Mouse (Mus musculus) kidney, adult 2 months (tissue): ENCODE results near the gene Nol3. TPM values are rescaled to one million over a fixed set of nuclear protein-coding genes. Genes with fewer than 3 reads are reported as not detected.
"Not testable (repeated sequence)": the region's sequence is repeated elsewhere in the genome, so short reads cannot be mapped to it uniquely, and the experiment has no call there.

Experiments used
- DNase-seq: peaks from one replicate; pipeline ENCODE4 v3.0.0; 2021
- H3K27ac ChIP-seq: fragments of 200-500 bp; 2 replicates; pipeline ENCODE4 v1.5.1; 2012; ENCODE audit warnings: low read depth, low read length, control low read depth, inconsistent platforms; ENCODE audit not compliant: insufficient read depth
- H3K27me3 ChIP-seq: fragments of 200-500 bp; replicated peaks from 2 replicates; pipeline ENCODE4 v1.6.1; 2012; ENCODE audit warnings: mild to moderate bottlenecking, moderate library complexity, low read length, inconsistent platforms; ENCODE audit not compliant: control insufficient read depth, insufficient read depth
- H3K36me3 ChIP-seq: fragments of 200-500 bp; 2 replicates; pipeline ENCODE4 v1.6.1; 2012; ENCODE audit warnings: mild to moderate bottlenecking, moderate library complexity, low read length, inconsistent platforms; ENCODE audit not compliant: control insufficient read depth, insufficient read depth
- H3K4me1 ChIP-seq: fragments of 200-500 bp; 2 replicates; pipeline ENCODE4 v1.6.1; 2011; ENCODE audit warnings: low read length; ENCODE audit not compliant: control insufficient read depth, insufficient read depth
- H3K4me3 ChIP-seq: fragments of 200-500 bp; 2 replicates; pipeline ENCODE4 v1.5.1; 2011; ENCODE audit warnings: mild to moderate bottlenecking, low read depth, low read length, control low read depth; ENCODE audit not compliant: insufficient read depth
- CTCF ChIP-seq: fragments of 200-500 bp; conservative IDR thresholded peaks from 2 replicates; pipeline ENCODE4 v1.5.1; 2011; ENCODE audit warnings: low read depth, mild to moderate bottlenecking, control low read depth, low read length, moderate library complexity, mixed read lengths; ENCODE audit not compliant: insufficient read depth, insufficient read length
- POLR2A ChIP-seq: fragments of 200-500 bp; IDR thresholded peaks from one replicate; pipeline ENCODE4 v1.6.1; 2011; ENCODE audit warnings: low read depth, low read length, control low read depth
- WGBS: fragments of 180-500 bp; shearing (Covaris S2); methylation state at CpG from one replicate; pipeline ENCODE4 v1.1.7; 2018; 5-methylcytosine and 5-hydroxymethylcytosine counted together
- polyA plus RNA-seq: library from polyadenylated mRNA; depleted of rRNA; stranded (reverse); fragments of >200 nt; gene quantifications from 2 replicates; pipeline ENCODE4 v1.2.3, GENCODE M21; 2012; rRNA removed

Nol3 gene
- polyA plus RNA-seq = 4.8 and 5.6 TPM in 2 replicates

DNA sequence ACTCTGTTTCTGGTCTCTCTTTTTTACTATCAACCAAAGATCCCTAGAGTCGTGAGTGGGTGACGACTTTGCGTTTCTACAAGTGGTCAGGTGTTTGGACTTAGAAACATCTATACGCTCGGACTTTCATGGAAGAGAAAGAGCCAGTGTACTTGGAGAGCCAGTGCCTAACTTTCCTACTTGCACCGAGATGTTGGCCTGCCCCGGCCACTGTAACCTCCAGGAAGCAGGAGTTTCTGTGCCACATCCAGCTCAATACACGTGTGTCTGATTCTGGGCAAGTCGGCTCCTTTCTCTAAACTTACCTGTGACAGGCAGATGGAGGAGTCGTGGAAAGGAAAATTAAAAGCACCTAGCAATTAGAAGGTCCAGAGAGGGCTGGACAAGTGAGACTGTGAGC lies at the start of gene Nol3:
TSS of gene Nol3 (plus strand) at position 301 of the 400 bp plus-strand sequence.
- no peak within 1 kb of the TSS for H3K27ac ChIP-seq
- DNase-seq = no peak
- peak within 1 kb of the TSS; percentile 20 for H3K4me3 ChIP-seq
- no peaks in the 10 kb centered on the region; the same call in 1 of the 2 replicates for H3K4me1 ChIP-seq
- TF ChIP-seq CTCF (no peak), POLR2A (no peak)
- 8% methylated on average over 10 of the region's 10 CpGs for WGBS
- no peaks in the 10 kb centered on the region for H3K27me3 ChIP-seq
- no peaks in the 10 kb centered on the region for H3K36me3 ChIP-seq

DNA sequence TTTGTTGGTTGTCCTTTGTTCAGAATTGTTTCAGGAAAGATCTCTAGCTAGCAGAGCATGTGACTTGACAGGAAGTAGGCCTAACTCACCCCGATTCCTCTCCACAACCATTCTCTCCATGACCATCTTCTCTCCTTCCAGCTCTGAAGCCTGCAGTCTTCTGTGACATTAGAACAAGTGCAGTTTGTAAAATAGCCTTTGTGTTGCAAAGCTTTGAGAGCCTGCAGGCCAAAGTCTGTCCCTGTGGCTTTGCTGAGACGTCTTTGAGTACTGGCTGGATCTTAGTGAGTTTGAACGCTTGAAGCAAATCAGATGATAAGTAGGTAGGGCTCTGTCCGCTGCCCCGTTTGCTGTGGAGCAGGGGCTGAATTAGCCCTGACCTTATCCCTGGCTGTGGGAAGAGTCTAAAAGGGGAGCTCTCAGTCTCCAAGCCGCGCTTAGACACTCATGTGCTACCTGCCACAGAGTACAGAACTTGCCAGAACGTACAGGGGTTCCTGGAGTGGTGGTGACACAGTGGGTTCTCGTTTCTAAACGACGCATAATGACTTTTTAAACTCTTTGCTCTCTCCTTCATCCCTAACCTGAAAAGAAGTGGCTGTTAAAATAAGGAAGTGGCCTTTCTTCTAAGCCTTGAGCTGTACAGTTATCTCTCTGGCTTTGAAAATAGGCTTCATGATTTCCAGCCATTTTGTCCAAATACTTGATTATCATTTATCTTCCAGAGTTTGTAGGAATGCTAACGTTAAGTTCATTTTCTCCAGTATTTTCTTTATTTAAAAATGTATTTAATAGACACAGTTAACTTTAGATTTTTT lies 44.2 kb upstream of the Nol3 start:
- Histone ChIP-seq H3K27me3 (no peaks in the 10 kb centered on the region), H3K27ac (no peak overlapping the region), H3K36me3 (peaks cover 2% of the 10 kb centered on the region; the same call in 1 of the 2 replicates), H3K4me3 (no peak overlapping the region), H3K4me1 (peaks cover 3% of the 10 kb centered on the region; the same call in 1 of the 2 replicates)
- 80% methylated on average over 12 of the region's 12 CpGs for WGBS
- DNase-seq = no peak
- TF ChIP-seq POLR2A (no peak), CTCF (no peak)

DNA sequence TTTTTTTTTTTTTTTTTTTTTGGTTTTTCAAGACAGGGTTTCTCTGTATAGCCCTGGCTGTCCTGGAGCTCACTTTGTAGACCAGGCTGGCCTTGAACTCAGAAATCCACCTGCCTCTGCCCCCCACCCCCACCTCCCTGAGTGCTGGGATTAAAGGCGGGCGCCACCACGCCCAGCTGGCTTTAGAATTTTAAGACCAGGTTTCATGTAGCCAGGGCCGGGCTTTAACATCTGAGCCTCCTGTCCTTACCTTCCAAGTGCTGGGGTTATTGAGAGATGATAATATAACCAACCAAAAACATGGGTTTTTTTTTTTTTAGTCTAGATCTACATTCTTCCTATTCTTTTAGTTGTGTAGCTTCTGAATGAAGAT lies 43.6 kb upstream of the Nol3 start:
- H3K4me3 ChIP-seq, H3K27me3 ChIP-seq, H3K4me1 ChIP-seq, H3K27ac ChIP-seq, DNase-seq, H3K36me3 ChIP-seq: not testable (repeated sequence)
- 94% methylated on average over 4 of the region's 4 CpGs for WGBS

DNA sequence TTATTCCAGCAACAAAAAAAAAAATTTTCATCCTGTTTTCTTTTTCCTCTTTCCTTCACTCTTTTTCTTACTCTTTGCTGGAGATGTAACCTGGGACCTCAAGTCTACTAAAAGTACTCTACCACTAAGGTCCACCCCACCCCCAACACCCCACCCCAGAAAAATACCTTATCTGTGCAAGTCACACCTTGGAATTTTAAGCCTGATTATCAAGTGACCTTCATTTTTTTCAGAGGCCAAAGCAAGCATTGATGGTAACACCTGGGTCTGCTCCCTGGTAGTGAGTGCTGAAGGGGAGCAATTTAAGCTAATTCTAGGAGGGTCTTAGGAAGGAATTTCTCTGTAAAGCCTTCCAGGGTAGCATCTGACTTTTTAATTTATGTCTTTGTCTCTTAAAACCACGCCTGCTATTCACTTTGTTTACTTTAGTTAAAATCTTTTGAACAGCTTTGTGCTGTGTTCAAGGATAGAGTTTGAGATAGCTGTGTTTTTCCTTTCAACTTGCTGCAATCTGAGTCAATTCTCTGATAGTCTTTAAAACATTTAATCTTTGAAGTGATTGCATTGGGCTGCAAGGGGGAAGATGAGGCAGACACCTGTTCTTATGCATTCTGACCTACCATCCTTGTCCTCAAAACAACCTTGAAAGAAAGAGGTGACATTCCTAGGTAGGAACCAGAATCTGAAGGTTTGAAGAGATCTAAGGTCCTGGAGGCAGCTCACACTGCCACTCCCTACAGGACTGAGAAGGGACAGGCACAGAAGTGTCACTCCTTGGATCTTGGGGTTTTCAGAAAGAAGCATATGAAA lies 42.6 kb upstream of the Nol3 start:
- H3K36me3 ChIP-seq = peaks cover 2% of the 10 kb centered on the region; the same call in 1 of the 2 replicates
- H3K4me3 ChIP-seq = no peak overlapping the region
- no peak for DNase-seq
- WGBS = 64% methylated on average over 1 of the region's 1 CpGs
- no peaks in the 10 kb centered on the region for H3K27me3 ChIP-seq
- peaks cover 3% of the 10 kb centered on the region; the same call in 1 of the 2 replicates for H3K4me1 ChIP-seq
- TF ChIP-seq POLR2A (no peak), CTCF (no peak)
- no peak overlapping the region for H3K27ac ChIP-seq

DNA sequence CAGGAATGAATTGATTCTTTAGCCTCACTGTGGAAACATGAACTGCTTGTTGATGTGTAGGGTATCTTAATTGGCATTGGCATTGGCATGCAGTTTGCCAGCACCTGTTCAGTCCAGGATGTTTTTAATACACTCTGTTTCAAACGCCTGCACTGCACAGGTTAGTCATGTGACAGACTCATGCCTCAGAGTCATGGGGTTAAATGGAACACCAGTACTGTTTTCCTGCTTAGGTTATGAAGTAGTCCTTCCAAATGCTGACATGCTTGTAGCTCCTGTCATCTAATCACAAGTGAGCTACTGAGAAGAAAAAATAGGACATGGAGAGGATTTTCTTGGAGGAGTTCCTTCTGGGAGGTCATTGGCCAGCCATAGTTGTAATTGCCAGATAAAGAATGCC lies 40.7 kb upstream of the Nol3 start:
- Histone ChIP-seq H3K4me1 (peaks cover 3% of the 10 kb centered on the region; the same call in 1 of the 2 replicates), H3K27ac (no peak overlapping the region), H3K36me3 (peaks cover 7% of the 10 kb centered on the region), H3K4me3 (no peak overlapping the region), H3K27me3 (no peaks in the 10 kb centered on the region)
- no peak for TF ChIP-seq POLR2A
- no peak for TF ChIP-seq CTCF
- 28% methylated on average over 1 of the region's 1 CpGs for WGBS
- DNase-seq = peak; percentile 57

DNA sequence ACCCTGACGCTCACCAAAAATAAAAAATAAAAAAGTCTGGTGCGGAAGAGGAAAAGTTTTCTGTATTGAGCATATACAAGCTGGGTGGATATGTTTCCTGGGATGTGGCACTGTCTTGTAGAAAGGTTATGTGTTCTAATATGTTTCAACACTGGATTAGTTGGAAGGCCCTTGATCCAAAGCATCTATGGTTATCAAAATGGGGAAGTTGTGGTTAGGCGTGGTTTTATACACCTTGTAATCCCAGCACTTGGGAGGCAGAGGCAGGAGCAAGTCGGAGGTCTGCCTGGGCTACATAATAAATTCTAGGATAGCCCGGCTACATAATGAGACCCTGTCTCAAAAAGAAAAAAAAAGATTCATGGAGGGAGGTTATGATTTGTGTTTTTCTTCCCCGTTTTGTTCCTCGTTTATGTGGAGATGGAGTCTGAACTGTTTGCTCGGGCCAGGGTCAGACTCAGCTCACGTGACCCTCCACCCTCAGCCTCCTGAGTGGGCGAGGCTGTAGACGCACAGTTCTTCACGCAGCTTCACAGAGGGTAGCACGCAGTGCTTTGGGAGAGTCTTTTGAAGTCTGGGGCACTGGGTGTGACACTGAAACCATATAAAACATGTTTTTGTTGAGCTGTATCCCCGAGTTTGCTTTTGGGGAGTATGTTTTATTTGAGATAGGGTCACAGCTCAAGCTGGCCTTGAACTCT lies 38.3 kb upstream of the Nol3 start:
- peaks cover 3% of the 10 kb centered on the region; the same call in 1 of the 2 replicates for H3K4me1 ChIP-seq
- no peaks in the 10 kb centered on the region for H3K27me3 ChIP-seq
- no peak for TF ChIP-seq CTCF
- TF ChIP-seq POLR2A = no peak
- peaks cover 14% of the 10 kb centered on the region for H3K36me3 ChIP-seq
- no peak overlapping the region for H3K4me3 ChIP-seq
- no peak for DNase-seq
- WGBS = 87% methylated on average over 14 of the region's 14 CpGs
- H3K27ac ChIP-seq = no peak overlapping the region

DNA sequence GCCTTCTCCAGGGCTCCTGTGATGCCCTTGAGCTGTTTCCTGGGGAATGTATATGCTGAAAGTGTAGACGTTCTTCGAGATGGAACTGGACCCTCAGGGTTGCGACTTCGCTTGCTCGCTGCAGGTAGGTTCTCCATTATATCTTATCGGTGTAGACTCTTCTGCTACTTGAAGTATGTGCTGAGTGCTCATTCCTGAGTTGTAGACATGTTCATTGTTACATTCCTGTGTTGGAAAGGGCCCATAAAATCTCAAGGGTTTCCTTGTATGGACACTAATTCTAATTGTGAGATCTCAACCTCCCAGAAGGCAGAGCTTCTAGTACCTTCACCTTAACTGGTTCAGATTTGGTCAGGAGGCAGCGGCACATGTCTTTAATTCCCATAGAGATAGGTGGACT lies 34.9 kb upstream of the Nol3 start:
- TF ChIP-seq CTCF = no peak
- TF ChIP-seq POLR2A = no peak
- Histone ChIP-seq H3K36me3 (peaks cover 13% of the 10 kb centered on the region), H3K27me3 (no peaks in the 10 kb centered on the region), H3K4me1 (no peaks in the 10 kb centered on the region), H3K4me3 (no peak overlapping the region), H3K27ac (no peak overlapping the region)
- WGBS = 98% methylated on average over 7 of the region's 7 CpGs
- DNase-seq = no peak
